Mouse (Mus musculus) stomach, embryonic 15.5 days (tissue): ENCODE measurements around the gene Slco1a5. TPM values are rescaled to one million over a fixed set of nuclear protein-coding genes. Genes with fewer than 3 reads are reported as not detected.

Experiments used
- polyA plus RNA-seq: library from polyadenylated mRNA; unstranded; fragments of >200 nt; fragmentation: Nextera tagmentation; extraction: Ambion mirVana; gene quantifications from 2 replicates; pipeline ENCODE4 v1.2.1, GENCODE M21; 2015

Slco1a5 gene
- polyA plus RNA-seq, 1 experiment from 2014 or later = not detected

Other genes with a start within 250 kb of the Slco1a5 start
- gene Slco1a6, start 114.5 kb downstream of the Slco1a5 start, polyA plus RNA-seq = not detected in 2 replicates
- 103 and 119 TPM in 2 replicates for gene Iapp, start 24.6 kb downstream of the Slco1a5 start, polyA plus RNA-seq
- gene Pyroxd1, start 22.7 kb upstream of the Slco1a5 start, polyA plus RNA-seq = 17.1 TPM in 2 replicates
- gene Recql, start 64.1 kb upstream of the Slco1a5 start, polyA plus RNA-seq = 22.3 and 24.2 TPM in 2 replicates
- gene Golt1b, start 64.2 kb upstream of the Slco1a5 start, polyA plus RNA-seq = 84.0 and 85.2 TPM in 2 replicates
- 0.36 and 0.45 TPM in 2 replicates for gene Spx, start 90.5 kb upstream of the Slco1a5 start, polyA plus RNA-seq
- gene Gys2, start 150.1 kb upstream of the Slco1a5 start, polyA plus RNA-seq = 1.6 and 4.4 TPM in 2 replicates
- gene Ldhb, start 185.0 kb upstream of the Slco1a5 start, polyA plus RNA-seq = 138 and 149 TPM in 2 replicates
- 54.2 and 70.5 TPM in 2 replicates for gene Kcnj8, start 248.6 kb upstream of the Slco1a5 start, polyA plus RNA-seq